Mouse (Mus musculus): ENCODE results near the gene Tinf2.
A peak's percentile ranks its signal among the peaks of the same experiment; 100 is the strongest.

Gene Tinf2

DNA sequence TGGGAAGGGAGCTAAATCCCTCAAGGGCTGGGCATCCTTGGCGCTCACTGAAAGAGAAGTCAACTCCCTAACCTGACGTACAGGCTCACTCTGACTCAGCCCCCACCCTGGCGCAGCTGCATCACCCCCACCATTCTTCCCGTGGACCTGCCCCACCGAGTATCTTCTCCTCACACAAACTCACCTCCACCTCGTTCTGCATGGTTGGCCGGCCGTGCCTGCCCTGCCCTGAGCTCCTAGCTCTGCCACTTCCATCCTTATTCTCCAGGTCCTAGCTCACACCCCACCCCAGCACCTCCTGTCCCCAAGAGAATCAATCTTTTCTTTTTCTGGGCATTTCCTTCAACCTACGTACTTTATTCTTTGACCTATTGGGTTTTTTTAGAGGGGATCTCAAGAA, 19.5 kb upstream of the Tinf2 start:
- DNase-seq: no peak

DNA sequence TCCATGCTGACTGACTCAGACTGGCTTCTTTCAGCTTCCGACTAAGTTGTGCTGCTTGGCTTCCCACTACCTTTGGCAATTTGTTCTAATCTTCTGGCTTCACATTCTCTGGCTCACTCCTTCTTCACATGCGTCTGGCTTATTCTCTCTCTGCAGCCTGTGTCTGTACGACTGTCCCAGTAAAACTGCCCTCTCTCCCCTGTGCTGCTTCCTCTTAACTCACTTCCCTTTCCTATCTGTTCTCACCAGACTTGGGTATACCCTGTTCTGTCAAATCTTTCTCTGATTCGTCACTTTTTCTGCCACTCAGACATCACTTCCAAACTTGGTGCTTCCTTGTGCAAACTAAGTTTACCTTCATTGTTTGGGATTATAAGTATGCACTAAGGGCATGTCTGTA, 15.6 kb upstream of the Tinf2 start:
- DNase-seq: no peak

DNA sequence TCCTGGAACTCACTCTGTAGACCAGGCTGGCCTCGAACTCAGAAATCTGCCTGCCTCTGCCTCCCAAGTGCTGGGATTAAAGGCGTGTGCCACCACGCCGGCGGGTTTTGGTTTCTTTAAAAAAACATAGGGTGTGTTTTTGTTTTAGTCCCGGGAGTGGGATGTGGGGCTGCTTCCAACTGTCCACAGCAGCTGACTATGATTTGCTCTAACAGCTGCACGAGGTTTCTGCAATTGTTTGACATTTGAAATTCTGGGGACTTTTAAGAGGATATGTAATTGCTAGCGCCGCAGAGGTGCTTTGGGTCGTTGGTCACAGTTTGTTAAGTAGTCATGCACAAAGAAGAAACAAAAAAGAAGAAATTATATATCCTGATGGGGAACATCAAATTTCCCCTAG, 7.8 kb upstream of the Tinf2 start:
- DNase-seq: no peak

DNA sequence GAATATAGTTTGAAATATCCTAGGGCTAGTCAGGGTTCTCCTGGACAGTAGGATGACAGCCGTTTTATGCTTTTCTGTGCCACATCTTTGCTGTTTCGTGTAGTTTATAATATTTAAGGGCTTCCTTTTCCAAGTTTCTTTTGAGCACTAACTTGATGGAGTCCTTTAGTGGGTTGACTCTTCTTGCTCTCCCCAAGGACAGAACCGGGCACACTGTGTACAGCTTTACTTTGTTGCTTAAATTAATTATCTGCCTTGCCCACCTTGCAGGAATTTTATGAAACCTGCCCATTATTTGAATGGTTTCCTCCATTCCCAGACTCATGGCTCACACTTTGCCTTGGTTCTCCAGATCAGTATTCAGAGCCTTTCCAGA, 486 bp upstream of the Tinf2 start:
- no peak for DNase-seq

DNA sequence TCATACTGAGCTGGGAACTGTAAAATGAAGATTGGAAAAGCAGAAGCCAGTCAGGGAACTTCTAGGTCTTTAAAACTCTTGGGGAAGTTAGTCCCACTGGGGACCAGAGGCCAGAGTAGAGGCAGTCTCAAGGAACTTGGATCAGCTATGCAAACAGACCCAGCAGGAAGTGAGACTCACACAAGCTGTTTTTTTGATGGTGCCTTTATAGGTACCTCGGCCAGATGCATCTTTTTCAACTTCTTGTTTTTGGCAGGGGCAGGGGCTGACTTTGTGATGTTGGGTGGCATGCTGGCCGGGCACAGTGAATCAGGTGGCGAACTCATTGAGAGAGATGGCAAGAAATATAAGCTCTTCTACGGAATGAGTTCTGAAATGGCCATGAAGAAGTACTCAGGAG, 4.0 kb downstream of the Tinf2 start:
- DNase-seq: no peak

DNA sequence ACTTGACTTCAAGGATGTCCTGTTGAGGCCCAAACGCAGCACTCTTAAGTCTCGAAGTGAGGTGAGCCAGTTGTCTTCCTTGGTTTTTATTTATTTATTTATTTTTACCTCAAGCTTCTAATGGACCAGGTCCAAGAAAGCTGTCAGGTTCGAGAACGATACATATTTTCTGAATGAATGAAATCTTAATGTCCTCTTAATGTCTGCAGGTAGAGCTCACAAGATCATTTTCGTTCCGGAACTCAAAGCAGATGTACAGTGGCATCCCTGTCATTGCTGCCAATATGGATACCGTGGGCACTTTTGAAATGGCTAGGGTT, 8.9 kb downstream of the Tinf2 start:
- DNase-seq: no peak

DNA sequence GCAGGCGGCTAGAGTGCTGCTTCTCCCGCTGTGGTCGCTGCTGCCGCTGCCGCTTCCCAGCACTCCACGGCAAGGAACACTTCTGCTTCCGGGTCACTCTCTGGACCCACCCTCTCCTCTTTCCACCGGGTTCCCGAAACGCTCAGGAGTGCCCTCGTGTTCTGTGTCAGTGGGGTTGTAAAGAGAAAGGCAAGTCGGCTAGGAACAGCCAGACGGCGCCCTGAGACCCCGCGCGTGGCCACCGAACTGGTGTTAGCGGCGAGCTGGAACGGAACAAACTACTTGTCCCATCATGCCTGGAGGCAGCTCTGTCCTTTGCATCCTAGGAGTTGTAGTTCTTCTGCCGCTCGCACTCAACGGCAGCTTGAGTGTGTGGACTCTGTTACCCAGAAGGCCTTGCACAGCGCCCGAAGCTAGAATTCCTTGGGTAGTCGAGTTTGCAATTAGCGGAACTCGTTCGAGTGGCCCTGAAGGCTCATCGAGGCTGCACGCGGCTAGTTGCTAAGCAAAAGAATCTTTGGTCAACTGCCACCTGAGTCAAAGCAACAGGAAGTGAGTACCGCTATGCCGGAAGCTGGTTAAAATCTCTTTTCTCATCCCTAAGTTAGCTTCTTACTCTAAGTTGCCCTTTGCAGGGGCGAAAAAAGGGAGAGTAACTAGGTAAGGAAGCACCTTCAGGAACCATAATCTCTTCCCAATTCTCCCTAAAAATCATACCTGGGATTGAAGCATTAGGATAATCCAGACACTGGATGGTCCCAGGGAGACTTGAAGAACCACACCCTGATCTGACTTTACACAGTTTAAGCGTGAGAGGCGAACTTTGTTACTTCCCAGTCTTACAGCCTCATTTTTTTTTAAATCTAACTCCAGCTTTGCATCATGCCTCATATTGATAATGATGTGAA, 9.5 kb downstream of the Tinf2 start, which contains the start of the genes Gmpr2 and Nedd8:
Gene Gmpr2, plus strand, starts transcription at position 109 of the 908 bp plus-strand sequence.
Gene Nedd8, minus strand, starts transcription at position 292 of the 908 bp plus-strand sequence.
- DNase-seq: peak; percentile 94

DNA sequence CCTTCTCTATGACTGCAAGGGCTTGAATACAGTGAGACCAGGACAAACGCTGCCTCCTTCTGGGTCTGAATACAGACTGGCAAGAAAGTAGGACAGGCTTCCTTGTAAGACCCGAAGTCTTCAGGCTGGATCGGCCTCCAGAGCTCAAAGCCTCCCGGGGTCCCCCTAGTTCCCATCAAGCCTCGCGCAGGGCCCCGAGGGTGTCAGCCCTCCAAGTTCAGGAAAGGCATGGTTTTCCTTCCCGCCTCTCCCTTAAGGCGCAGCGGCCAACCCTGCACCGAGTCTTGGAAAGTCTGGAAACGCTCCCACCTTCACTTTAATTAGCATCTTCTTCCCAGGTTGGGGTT, 10.2 kb downstream of the Tinf2 start:
- no peak for DNase-seq

DNA sequence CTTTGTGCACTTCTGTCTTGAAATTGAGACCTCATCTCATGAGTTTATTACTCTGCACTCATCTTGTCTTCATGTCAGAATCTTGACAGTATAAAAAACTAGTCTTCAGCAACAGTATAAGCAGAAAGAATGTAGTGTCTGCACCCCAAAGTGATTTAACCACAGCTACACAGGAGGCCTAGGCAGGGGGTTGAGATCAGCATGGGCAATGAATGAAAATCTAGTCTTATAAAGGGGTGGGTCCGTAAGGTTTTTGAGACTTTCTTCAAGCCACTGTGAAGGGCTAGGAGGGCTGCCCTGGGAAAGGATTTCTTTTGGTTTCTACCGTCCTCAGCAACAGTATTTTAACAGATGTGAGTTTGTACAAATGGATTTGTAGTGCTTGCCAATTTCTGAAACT, 21.0 kb downstream of the Tinf2 start:
- DNase-seq: no peak

DNA sequence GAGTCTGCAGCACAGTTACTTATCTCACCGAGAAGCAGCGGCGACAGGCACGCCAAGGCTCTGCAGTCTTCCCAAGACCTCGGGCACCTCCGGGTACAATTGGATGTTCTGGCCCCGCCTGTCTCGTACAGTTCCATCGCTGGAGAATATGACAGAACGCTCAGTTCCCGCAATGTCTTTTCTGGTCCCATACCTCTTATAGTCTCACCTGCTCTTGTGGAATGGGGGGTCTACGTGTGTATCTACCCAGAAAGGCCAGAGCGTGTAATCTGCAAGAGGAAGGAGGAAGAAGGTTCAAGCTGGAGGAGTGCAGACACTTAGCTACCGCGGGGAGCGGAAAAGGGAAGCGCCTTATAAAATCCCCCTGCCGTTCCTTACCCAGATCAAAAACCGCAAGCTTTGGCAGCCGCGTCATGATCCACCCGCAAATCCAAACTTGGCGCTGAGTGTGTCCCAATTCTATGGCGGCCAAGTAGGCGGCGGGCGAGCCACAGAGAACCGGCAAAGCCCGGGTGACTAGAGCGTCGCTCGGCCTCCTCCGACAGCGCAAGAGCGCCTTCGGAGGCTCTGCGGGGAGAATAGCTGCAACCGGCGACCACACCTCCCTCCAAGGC, 21.6 kb downstream of the Tinf2 start, which contains the start of gene Mdp1:
Gene Mdp1, minus strand, starts transcription at position 549 of the 614 bp plus-strand sequence.
- peak; percentile 88 for DNase-seq

DNA sequence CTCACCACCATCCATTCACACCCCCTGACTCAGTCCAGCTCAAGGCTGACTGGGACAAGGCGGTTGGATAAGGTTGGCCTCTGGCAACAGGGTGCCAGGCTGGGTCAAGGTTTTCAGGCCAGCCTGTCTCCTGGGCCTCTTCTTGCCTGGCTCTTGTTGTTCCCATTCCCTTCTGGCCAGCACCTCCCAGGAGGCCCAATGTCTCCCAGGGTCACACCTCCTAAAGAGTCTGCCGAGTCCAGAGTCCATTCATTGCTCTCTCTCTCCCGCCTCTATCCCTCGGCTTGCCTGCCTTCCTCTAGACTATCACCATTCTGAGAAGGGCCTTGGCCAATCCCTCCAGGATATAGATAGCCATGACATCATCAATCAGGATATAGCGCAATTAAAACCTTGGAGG, 23.6 kb downstream of the Tinf2 start:
- no peak for DNase-seq

DNA sequence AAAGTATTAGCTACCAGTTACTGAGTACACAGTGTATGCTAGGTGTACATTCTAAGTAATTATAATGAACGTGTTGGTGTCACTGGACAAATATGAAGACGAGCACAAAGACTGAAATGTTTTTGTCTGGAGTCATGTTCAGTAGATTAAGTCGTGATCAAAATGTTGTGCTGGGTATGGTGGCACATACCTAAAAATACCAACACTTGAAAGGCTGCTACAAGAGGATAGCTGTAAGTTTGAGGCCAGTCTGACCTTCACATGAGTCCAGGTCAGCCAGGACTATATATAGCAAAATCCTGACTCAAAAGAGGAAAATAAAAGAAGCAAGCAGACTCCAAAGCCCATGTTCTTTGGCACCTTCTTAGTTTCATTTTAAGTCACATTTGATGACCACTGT, 24.7 kb downstream of the Tinf2 start:
- DNase-seq: no peak

DNA sequence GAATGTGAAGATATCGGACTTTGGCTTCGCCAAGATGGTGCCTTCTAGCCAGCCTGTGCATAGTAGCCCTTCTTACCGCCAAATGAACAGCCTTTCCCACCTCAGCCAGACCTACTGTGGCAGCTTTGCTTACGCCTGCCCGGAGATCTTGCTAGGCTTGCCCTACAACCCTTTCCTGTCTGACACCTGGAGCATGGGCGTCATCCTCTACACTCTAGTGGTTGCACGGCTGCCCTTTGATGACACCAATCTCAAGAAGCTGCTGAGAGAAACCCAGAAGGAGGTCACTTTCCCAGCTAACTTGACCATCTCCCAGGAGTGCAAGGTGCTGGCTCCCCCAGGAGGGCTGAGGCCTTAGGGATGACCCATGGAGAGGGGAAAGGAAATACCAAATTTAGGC, 30.1 kb downstream of the Tinf2 start:
- no peak for DNase-seq

DNA sequence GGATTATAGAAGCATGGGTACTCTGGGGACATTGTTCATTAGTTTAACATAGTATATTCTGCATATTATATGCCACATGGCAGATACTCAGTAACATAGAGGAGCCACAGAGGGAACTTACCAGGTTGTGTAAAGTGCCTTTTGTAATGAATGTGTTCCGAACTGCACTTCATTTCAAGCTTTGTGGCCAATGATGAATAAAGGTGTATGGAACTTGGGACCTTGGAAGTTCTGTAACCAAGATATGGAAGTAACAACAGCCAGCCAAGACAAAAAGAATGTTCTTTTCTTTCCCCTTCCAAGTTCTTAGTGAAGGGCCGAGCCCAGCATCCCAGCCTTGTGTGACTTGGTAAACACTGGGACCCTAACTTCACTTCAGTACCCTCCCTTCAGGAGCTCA, 31.7 kb downstream of the Tinf2 start, which contains the start of gene Tssk4:
Gene Tssk4, plus strand, starts transcription at position 301 of the 400 bp plus-strand sequence.
- DNase-seq: no peak

DNA sequence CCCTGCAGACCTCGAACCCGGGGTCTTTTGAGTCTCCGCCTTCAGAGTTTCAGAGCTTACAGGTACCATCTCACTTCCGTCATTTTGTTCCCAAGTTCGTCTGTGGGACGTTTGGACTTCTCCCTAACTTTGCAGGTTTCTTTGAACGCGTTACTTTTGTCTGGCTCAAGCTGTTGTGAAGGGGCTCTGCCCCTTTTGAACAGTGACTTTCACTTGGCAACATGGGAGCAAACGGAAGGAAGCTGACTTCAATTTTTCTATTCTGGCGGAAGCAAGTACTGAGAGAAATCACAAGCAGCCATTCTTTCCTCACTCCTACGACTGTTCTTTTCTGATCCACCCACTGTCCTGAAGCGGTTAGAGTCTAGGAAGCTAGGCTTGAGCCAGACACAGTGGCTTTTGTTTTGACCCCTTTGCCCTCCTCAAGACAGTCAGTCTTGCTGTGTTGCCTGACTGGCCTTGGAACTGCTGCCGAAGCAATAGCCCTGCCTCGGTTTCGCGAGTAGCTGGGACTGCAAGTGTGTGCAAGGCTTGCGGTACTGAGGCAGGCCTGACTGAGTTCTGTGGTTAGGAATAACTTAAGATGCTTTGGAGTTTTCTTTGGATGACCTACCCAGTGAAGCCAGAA, 37.2 kb downstream of the Tinf2 start:
- DNase-seq: peak; percentile 31

DNA sequence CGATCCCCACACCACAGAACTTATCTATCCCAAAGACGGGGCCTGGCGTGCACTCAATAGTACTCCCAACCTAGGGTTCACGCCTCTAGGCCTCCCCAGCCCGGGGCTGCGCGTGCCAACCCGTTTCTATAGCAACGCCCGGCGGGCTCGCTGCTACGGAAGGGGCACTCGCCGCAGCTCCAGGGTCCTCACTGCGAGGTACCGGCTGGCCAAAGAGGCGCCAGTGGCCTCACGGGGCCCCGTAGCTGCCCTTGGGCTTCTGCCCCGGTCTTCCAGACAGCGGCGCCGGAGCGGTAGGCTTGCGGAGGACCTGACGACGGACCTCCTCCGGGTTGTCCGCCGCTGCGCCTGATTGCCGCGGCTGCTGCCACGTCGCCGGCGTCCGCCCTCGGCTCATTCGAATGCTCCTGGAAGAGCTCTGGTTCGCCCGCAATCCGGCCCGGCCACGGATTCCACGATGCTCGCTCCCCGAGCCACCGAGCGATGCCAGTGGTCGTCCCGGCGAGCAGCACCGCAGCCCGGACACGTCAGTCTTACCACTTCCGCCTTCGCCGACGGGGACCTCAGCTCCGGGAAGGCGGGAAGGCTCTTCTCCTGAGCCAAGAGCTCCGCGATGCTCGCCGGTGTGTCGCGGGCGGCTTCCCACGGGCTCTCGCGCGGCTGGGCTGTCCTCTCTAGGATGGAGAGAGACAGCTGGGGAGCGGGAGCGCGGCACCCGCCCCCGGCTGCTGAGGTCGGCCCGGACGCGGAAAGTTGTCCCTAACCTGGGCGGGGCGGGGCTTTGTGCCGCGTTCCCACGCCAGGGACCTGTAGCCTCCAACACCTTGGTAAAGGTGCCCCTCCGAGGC, 38.3 kb downstream of the Tinf2 start, which contains the start of gene Tm9sf1:
Gene Tm9sf1, minus strand, starts transcription at position 747 of the 848 bp plus-strand sequence.
- DNase-seq: peak; percentile 84

DNA sequence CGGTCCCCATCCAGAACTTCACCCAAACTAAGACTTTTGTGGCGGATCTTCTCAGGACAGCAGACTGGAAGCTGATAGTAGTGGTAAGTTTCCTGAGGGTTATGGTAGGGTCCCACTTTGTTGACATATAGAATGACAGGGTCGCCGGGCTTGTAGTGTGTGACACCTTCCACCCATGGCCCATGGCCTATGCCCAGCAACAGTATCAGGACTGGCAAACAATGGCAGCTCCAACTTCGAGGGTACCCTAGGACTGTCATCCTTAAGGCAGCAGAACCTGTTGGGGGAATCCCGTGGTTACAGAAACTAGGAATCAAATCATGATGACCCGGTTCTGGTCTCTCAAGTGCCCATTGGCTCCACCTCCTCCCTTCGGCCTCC, 39.0 kb downstream of the Tinf2 start:
- no peak for DNase-seq

DNA sequence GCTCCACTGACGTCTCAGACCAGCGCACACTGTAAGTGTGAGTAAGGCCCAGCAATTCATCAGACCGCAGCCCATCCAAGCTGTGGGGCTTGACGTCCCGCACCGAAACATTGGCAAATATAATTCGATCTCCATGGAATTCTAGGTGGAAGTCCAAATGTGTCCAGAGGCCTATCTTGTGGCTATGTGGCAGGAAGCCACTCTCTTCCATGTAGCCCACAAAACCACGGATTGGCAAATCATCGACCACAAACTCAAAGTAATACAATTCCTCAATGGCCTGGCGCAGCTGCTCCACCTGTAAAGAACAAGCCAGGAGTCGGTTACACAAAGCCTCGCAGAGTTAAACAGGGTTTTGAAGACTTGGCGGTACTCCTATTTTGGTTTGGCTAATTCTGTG, 40.3 kb downstream of the Tinf2 start:
- no peak for DNase-seq

DNA sequence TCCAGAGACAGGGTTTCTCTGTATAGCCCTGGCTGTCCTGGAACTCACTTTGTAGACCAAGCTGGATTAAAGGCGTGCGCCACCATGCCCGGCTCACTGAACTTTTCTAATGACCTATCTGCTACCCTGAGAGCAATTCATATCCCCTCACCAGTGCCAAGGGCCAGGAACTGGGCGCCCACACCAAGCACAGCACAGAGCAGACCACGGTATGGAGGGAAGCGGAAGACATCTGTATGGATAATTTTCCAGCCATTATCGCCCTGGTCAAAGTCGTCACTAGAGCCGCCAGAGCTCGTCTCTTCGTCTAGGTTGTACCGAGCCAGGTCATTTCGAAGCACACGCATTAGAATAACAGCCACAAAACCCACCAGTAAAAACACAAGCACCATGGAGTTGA, 40.8 kb downstream of the Tinf2 start:
- DNase-seq: no peak

DNA sequence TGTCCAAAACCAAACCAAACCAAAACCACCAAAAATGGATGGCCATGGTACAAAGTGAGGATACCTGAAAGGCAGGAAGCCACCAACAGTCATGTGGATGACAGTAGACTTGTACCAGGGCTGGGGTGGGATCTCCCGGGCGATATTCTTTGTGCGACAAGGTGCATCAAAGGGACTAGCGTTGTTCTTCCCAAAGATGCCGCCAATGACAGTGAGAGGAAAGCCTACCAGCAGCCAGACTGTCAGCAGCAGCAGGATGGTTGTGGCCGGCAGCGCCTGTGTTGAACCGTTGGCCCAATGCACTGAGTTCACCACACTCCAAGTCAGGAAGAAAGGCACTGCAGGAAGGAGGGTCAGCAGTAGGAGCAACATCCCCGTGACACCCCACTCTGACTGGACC, 43.8 kb downstream of the Tinf2 start, which contains the start of gene Gm49378:
Gene Gm49378, minus strand, starts transcription at position 101 of the 400 bp plus-strand sequence.
- no peak for DNase-seq

DNA sequence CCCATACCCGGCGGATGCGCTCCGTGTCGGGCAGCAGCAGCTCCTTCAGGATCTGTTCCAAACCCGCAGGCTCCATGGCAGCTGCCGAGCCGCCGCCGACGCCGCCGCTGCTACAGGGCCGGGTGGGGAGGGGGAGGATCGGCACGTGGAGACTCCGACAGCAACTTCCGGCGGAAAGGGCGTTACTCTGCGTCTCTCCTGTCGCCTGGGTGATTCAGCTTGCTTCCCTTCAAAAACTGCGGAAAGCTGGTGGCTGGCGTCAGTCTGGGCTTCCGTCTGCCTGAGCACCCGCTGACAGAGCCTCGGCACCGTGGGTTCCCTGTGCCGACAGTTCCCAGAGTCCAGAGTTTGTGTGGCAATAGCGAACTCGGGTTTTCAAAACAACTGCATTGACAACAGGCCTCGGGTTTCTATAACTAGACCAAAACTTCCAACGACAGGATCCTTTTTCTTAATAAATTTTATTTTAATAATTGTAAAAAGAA, 46.1 kb downstream of the Tinf2 start, which contains the start of gene Ipo4:
Gene Ipo4, minus strand, starts transcription at position 435 of the 485 bp plus-strand sequence.
- peak; percentile 93 for DNase-seq

DNA sequence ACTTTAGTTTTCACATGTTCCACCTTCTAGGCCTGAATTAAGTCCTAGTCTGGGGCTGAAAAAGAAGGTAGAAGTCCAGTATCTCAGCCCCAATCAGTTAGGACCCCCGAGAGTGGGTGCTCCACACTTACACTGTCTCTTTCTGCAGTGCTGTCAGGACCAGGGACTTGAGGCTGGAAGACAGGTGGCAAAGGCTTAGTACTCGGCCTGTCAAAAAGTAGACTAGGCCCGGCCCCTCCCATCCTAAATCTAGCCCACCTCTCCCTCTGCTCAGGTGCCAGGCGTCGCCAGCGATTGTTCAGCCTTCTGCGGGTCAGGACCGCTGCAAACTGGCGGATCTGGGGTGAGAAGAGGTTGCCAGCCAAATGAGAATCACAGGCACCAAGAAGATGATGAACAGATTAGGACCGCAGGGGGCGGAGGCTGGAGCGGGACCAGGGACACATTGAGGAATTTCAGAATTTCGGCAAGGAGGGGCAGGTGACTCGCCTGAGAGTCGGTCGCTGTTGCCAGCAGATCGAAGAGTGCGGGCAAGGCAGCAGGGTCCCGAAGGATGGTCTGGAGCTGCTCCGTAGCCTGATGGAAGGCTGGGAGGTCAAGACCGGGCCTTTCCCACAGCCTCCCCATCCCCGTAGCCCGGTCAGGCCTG, 46.6 kb downstream of the Tinf2 start:
- peak; percentile 41 for DNase-seq

Measured in lung, postnatal 10 days (tissue).